Mouse (Mus musculus): ENCODE results near the gene Zbtb3. TPM values are rescaled to one million over a fixed set of nuclear protein-coding genes. Genes with fewer than 3 reads are reported as not detected.

Zbtb3 gene
- polyA plus RNA-seq, 1 experiment: 2.4 TPM

DNA sequence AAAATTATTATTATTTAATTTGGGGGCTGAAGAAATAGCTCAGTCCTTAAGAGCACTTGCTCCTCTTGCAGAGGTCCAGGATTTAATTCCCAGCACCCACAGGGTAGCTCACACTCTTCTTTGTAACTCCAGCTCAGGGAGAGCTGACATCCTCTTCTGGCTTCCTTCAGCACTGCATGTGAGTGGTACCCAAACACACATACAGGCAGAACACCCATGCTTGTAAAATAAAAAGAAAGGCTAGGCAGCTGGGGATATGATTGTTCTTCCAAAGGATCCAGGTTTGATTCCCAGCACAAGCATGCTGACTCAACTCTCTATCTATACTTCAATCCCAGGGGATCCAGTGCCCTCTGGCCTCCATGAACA, 3.4 kb upstream of the Zbtb3 start:
- no peak for DNase-seq (ENCODE audit: low read depth in 1 of 2, low spot score in 2 of 2)
- Histone ChIP-seq H3K36me3 (ENCODE audit: control insufficient read depth, insufficient read depth, low read length) (peaks cover 12% of the 10 kb centered on the region), H3K27me3 (ENCODE audit: control insufficient read depth, insufficient read depth, low read length) (no peaks in the 10 kb centered on the region), H3K27ac (ENCODE audit: insufficient read depth, low read length) (no peak overlapping the region), H3K4me3 (ENCODE audit: extremely low read depth, insufficient read depth, insufficient read length) (no peak overlapping the region), H3K4me1 (ENCODE audit: control insufficient read depth, insufficient read depth, insufficient read length) (peaks cover 2% of the 10 kb centered on the region; the same call in 1 of the 2 replicates)
- TF ChIP-seq POLR2A (IDR thresholded peaks at IDR 0.05; ENCODE audit: low read depth, low read length): no peak

DNA sequence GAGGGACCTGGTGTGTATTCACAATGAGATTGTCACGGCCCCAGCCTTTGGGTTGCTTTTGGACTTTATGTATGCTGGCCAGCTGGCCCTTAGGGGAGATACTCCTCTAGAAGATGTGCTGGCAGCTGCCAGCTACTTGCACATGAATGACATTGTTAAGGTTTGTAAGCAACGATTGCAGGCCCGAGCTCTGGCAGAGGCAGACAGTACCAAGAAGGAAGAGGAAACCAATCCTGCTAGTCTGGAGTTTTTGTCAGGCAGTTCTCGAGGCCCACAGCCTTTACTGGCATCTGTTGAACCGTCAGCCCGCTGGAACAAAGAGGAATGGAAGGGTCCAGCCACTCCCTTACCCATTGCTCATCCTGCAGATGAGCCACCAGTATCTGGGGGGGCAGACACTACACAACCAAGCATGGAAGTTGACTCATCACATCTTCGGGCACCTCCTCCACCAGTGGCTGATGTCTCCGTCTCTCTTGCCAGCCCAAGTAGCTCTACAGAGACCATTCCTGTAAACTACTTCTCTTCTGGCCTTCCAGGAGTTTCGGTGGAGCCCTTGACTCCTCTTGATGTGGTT, 937 bp downstream of the Zbtb3 start:
- no peak for TF ChIP-seq CTCF (IDR thresholded peaks at IDR 0.05; ENCODE audit: extremely low read depth, insufficient read depth, insufficient read length, insufficient replicate concordance)
- 81% methylated on average over 9 of the region's 9 CpGs for WGBS
- Histone ChIP-seq H3K36me3 (ENCODE audit: control insufficient read depth, insufficient read depth, low read length) (peaks cover 3% of the 10 kb centered on the region; the same call in 1 of the 2 replicates), H3K4me1 (ENCODE audit: control insufficient read depth, insufficient read depth, insufficient read length) (peaks cover 3% of the 10 kb centered on the region), H3K4me3 (ENCODE audit: extremely low read depth, insufficient read depth, insufficient read length) (no peak overlapping the region), H3K27me3 (ENCODE audit: control insufficient read depth, insufficient read depth, low read length) (no peaks in the 10 kb centered on the region), H3K27ac (ENCODE audit: insufficient read depth, low read length) (no peak overlapping the region)
- no peak for DNase-seq (ENCODE audit: low read depth in 1 of 2, low spot score in 2 of 2)

DNA sequence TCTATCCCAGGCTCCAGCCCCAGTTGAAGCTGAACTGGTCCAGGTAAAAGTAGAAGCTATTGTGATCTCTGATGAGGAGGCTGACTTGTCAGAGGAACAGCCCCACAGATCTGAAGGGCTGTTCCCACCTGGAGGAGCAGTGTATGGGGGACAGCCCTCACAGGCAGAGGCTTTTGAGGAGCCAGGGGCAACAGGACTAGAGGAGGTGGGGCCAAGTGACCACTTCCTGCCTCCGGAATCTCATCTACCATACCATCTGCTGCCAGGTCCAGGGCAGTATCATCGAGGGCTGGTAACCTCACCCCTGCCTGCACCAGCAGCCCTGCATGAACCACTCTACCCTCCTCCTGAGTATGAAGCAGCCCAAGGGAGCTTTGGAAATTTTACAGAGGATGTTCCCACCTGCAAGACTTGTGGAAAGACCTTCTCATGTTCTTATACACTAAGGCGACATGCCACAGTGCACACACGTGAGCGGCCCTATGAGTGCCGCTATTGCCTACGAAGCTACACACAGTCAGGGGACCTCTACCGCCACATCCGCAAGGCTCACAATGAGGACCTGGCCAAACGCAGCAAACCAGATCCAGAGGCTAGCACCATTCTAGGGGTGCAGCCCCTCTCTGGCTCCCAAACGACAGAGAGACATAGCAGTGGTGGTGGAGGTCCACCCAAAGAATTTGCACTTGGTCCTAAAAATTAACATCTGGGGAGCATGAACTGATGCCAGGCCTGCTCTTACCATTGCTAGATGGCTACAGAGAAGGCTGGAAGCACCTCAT, 1.7 kb downstream of the Zbtb3 start:
- H3K4me1 ChIP-seq (ENCODE audit: control insufficient read depth, insufficient read depth, insufficient read length): peaks cover 3% of the 10 kb centered on the region
- no peak for TF ChIP-seq CTCF (IDR thresholded peaks at IDR 0.05; ENCODE audit: extremely low read depth, insufficient read depth, insufficient read length, insufficient replicate concordance)
- TF ChIP-seq POLR2A (IDR thresholded peaks at IDR 0.05; ENCODE audit: low read depth, low read length): no peak
- H3K27ac ChIP-seq (ENCODE audit: insufficient read depth, low read length): no peak overlapping the region
- no peaks in the 10 kb centered on the region for H3K27me3 ChIP-seq (ENCODE audit: control insufficient read depth, insufficient read depth, low read length)
- H3K4me3 ChIP-seq (ENCODE audit: extremely low read depth, insufficient read depth, insufficient read length): no peak overlapping the region
- WGBS: 80% methylated on average over 11 of the region's 11 CpGs
- H3K36me3 ChIP-seq (ENCODE audit: control insufficient read depth, insufficient read depth, low read length): peaks cover 5% of the 10 kb centered on the region; the same call in 1 of the 2 replicates
- DNase-seq (ENCODE audit: low read depth in 1 of 2, low spot score in 2 of 2): no peak

DNA sequence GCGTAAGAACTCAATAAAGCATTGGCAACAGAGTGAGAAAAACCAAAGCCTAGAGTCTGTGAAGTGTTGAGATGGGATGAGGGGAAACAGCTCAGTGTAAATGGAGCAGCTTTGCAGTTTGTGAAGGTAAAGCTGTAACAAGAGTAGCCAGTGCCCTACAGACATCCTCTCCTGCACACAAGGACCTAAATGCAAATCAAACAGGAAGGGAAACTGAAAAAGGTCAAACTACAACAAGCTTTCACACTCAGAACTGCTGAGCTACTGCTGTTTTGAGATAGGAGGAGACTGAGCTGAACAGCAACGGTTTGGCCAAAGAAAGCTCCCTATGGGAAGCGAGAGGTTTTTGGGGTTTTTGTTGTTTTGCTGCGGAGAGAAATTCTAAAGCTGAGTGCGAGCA, 4.5 kb downstream of the Zbtb3 start:
- peak in 1 of 2 experiments; percentile 12 for DNase-seq (ENCODE audit: low read depth in 1 of 2, low spot score in 2 of 2)
- TF ChIP-seq CTCF (IDR thresholded peaks at IDR 0.05; ENCODE audit: extremely low read depth, insufficient read depth, insufficient read length, insufficient replicate concordance) (no peak), POLR2A (IDR thresholded peaks at IDR 0.05; ENCODE audit: low read depth, low read length) (no peak)
- Histone ChIP-seq H3K27me3 (ENCODE audit: control insufficient read depth, insufficient read depth, low read length) (no peaks in the 10 kb centered on the region), H3K4me1 (ENCODE audit: control insufficient read depth, insufficient read depth, insufficient read length) (peaks cover 5% of the 10 kb centered on the region), H3K27ac (ENCODE audit: insufficient read depth, low read length) (peak overlapping the region; percentile 91), H3K36me3 (ENCODE audit: control insufficient read depth, insufficient read depth, low read length) (peaks cover 18% of the 10 kb centered on the region), H3K4me3 (ENCODE audit: extremely low read depth, insufficient read depth, insufficient read length) (peak overlapping the region; percentile 17; the same call in 1 of the 2 replicates)
- 65% methylated on average over 5 of the region's 5 CpGs for WGBS

DNA sequence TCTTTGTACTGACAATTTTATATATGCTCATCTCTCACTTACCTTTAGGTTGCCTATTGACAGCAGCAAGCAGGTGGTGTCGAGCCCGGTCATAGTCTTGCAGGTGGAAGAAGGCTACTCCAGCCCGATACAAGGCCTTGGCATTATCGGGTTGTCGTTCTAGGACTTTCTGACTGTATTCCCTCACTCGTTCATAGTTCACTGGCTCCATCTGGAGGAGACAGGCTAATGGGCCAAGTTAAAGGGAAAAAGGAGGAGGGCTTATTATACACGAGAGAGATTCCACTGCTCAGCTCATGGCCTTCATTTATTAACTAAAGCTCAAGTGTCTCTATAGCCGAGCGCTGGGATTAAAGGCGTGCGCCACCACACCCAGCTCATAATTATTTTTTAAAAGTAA, 13.5 kb downstream of the Zbtb3 start:
- H3K27me3 ChIP-seq (ENCODE audit: control insufficient read depth, insufficient read depth, low read length): no peaks in the 10 kb centered on the region
- peaks cover 3% of the 10 kb centered on the region for H3K4me1 ChIP-seq (ENCODE audit: control insufficient read depth, insufficient read depth, insufficient read length)
- no peak for DNase-seq (ENCODE audit: low read depth in 1 of 2, low spot score in 2 of 2)
- H3K27ac ChIP-seq (ENCODE audit: insufficient read depth, low read length): no peak overlapping the region
- TF ChIP-seq POLR2A (IDR thresholded peaks at IDR 0.05; ENCODE audit: low read depth, low read length): no peak
- no peak for TF ChIP-seq CTCF (IDR thresholded peaks at IDR 0.05; ENCODE audit: extremely low read depth, insufficient read depth, insufficient read length, insufficient replicate concordance)
- H3K36me3 ChIP-seq (ENCODE audit: control insufficient read depth, insufficient read depth, low read length): peaks cover 18% of the 10 kb centered on the region
- 89% methylated on average over 11 of the region's 11 CpGs for WGBS
- H3K4me3 ChIP-seq (ENCODE audit: extremely low read depth, insufficient read depth, insufficient read length): no peak overlapping the region

DNA sequence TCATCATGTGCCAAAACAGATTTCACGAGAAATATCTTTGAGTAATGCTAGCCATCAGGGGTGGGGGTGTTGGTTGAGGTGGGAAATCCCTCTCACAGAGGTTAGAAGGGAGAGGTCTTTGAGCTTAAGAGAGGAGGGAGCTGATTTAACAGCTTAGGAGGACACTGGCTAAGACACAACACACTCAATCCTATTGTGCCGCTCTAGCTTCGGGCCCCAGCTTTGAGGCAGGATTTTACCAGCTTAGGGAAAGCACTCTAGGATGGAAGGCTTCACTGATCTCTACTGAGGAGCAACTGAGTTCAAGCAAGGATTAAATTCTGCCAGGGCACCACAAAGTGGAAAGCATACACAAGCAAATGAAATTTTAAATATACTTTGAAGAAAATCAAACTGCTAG, 14.6 kb downstream of the Zbtb3 start:
- peaks cover 5% of the 10 kb centered on the region for H3K4me1 ChIP-seq (ENCODE audit: control insufficient read depth, insufficient read depth, insufficient read length)
- no peaks in the 10 kb centered on the region for H3K27me3 ChIP-seq (ENCODE audit: control insufficient read depth, insufficient read depth, low read length)
- no peak overlapping the region for H3K4me3 ChIP-seq (ENCODE audit: extremely low read depth, insufficient read depth, insufficient read length)
- 77% methylated on average over 3 of the region's 3 CpGs for WGBS
- peaks cover 13% of the 10 kb centered on the region; the same call in 1 of the 2 replicates for H3K36me3 ChIP-seq (ENCODE audit: control insufficient read depth, insufficient read depth, low read length)
- no peak overlapping the region for H3K27ac ChIP-seq (ENCODE audit: insufficient read depth, low read length)
- DNase-seq (ENCODE audit: low read depth in 1 of 2, low spot score in 2 of 2): no peak
- TF ChIP-seq CTCF (IDR thresholded peaks at IDR 0.05; ENCODE audit: extremely low read depth, insufficient read depth, insufficient read length, insufficient replicate concordance): no peak
- TF ChIP-seq POLR2A (IDR thresholded peaks at IDR 0.05; ENCODE audit: low read depth, low read length): no peak

DNA sequence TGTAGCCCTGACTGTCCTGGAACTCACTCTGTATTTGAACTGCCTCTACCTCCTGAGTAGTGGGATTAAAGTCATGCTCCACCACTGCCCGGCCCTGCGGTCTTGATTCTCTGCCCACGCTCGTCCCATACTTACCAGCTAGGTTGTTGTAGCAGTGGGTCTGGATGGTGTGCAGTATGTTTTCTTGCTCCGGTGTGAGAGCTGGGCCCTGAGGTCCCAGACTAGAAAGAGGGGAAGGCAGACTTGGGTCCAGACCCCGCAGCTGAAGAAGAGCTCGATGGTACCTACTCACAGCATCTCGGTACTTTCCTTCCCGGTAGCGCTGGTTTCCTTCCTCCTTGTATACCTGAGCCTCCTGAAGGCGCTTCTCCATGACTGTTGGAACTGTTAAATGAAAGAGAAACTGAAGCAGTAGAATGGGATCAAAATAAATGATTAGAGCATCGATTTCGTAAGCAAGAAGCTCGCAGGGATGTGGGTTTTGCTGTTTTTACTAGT, 16.0 kb downstream of the Zbtb3 start:
- Histone ChIP-seq H3K36me3 (ENCODE audit: control insufficient read depth, insufficient read depth, low read length) (peaks cover 14% of the 10 kb centered on the region), H3K4me1 (ENCODE audit: control insufficient read depth, insufficient read depth, insufficient read length) (peaks cover 7% of the 10 kb centered on the region), H3K27ac (ENCODE audit: insufficient read depth, low read length) (peak overlapping the region; percentile 97), H3K4me3 (ENCODE audit: extremely low read depth, insufficient read depth, insufficient read length) (peak overlapping the region; percentile 78), H3K27me3 (ENCODE audit: control insufficient read depth, insufficient read depth, low read length) (no peaks in the 10 kb centered on the region)
- 11% methylated on average over 14 of the region's 14 CpGs for WGBS
- TF ChIP-seq POLR2A (IDR thresholded peaks at IDR 0.05; ENCODE audit: low read depth, low read length): no peak
- no peak for TF ChIP-seq CTCF (IDR thresholded peaks at IDR 0.05; ENCODE audit: extremely low read depth, insufficient read depth, insufficient read length, insufficient replicate concordance)
- DNase-seq (ENCODE audit: low read depth in 1 of 2, low spot score in 2 of 2): no peak
